Mouse (Mus musculus): ENCODE measurements around the gene Banf2. TPM values are rescaled to one million over a fixed set of nuclear protein-coding genes. Genes with fewer than 3 reads are reported as not detected.

The Banf2 gene
- polyA plus RNA-seq, 1 experiment from 2014 or later = not detected

DNA sequence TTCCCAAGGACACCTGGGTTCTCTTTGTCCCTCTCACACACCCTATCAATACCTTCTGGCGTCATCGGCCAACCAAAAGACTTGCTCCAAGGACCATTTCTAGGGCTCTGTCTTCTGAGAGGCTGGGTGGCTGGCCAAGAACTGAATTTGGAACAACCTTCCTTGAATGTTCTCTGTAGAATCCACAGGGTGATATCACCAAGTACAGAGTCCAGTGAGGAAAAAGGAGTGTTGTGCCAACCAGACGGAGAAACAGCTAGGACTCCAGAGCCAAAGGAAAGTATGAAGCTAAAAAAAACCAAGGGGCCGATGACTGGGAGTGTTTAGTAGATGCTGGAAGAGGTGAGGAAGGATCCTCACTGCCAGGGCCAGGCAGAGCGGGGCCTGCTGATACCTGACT lies 74.5 kb downstream of the Banf2 start:
- H3K36me3 ChIP-seq = no peaks in the 10 kb centered on the region
- no peaks in the 10 kb centered on the region for H3K9me3 ChIP-seq (replicated peaks)
- no peak overlapping the region for H3K4me2 ChIP-seq
- H3K27me3 ChIP-seq = peaks cover 3% of the 10 kb centered on the region; the same call in 1 of the 2 replicates
- ATAC-seq (replicated peaks; ENCODE audit: insufficient number of reproducible peaks, insufficient read depth, low FRiP score, low read depth) = no peak
- WGBS = 54% methylated on average over 5 of the region's 5 CpGs
- H3K4me1 ChIP-seq (replicated peaks) = peaks cover 19% of the 10 kb centered on the region
- no peak overlapping the region for H3K9ac ChIP-seq
- peak overlapping the region; percentile 28; the same call in 1 of the 2 replicates for H3K27ac ChIP-seq
- H3K4me3 ChIP-seq = no peak overlapping the region

DNA sequence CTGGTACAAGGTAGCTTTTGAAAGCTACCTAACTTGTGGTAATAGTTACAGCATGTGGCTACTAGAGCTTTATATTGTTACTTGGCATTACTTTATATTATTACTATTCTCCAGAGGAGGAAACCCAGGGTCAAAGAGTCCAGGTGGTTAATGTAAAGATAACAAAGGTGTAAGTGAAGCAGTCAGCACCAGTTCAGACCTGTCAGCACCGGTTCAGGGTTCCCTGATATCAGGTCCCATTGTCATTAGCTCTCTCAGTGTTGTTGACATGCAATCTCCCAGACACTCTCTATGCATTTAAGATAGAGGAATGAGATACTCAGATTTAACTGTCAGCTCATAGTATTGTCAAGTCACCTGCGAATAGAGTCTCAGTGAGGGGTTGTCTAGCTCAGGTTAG lies 75.0 kb downstream of the Banf2 start:
- ATAC-seq (replicated peaks; ENCODE audit: insufficient number of reproducible peaks, insufficient read depth, low FRiP score, low read depth) = no peak; the same call in 1 of the 2 replicates
- H3K9me3 ChIP-seq (replicated peaks) = no peaks in the 10 kb centered on the region
- WGBS = 37% methylated on average over 2 of the region's 2 CpGs
- H3K4me3 ChIP-seq = no peak overlapping the region
- no peak overlapping the region for H3K9ac ChIP-seq
- no peaks in the 10 kb centered on the region for H3K36me3 ChIP-seq
- no peak overlapping the region for H3K4me2 ChIP-seq
- H3K27ac ChIP-seq = peak overlapping the region; percentile 28; the same call in 1 of the 2 replicates
- peaks cover 3% of the 10 kb centered on the region; the same call in 1 of the 2 replicates for H3K27me3 ChIP-seq
- peaks cover 22% of the 10 kb centered on the region for H3K4me1 ChIP-seq (replicated peaks)

DNA sequence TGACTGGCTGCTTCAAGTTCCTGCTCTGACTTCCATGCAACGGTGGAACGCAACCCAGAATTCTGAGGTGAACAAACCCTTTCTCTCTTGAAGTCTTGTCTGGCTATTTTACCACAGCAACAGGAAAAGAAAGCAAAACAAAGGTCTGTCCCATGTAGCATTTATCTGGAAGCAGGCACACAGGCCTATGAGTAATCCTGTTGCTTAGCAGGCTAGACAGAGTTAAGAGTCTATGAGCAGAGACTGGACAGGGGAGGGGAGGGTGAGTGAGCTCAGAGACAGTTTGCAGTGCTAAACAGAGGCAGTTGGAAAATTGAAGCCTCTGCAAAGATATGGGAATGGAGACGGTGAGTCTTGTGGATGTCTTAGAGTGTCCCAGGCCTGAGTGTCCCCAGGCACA lies 75.5 kb downstream of the Banf2 start:
- H3K9me3 ChIP-seq (replicated peaks) = no peaks in the 10 kb centered on the region
- H3K4me3 ChIP-seq = no peak overlapping the region
- no peak overlapping the region for H3K9ac ChIP-seq
- H3K27ac ChIP-seq = 0 out of 2 replicates have a peak overlapping the region, but pooled peaks have one; percentile 5
- ATAC-seq (replicated peaks; ENCODE audit: insufficient number of reproducible peaks, insufficient read depth, low FRiP score, low read depth) = no peak
- WGBS = 56% methylated on average over 3 of the region's 3 CpGs
- no peak overlapping the region for H3K4me2 ChIP-seq
- no peaks in the 10 kb centered on the region for H3K36me3 ChIP-seq
- peaks cover 3% of the 10 kb centered on the region; the same call in 1 of the 2 replicates for H3K27me3 ChIP-seq
- H3K4me1 ChIP-seq (replicated peaks) = peaks cover 22% of the 10 kb centered on the region

DNA sequence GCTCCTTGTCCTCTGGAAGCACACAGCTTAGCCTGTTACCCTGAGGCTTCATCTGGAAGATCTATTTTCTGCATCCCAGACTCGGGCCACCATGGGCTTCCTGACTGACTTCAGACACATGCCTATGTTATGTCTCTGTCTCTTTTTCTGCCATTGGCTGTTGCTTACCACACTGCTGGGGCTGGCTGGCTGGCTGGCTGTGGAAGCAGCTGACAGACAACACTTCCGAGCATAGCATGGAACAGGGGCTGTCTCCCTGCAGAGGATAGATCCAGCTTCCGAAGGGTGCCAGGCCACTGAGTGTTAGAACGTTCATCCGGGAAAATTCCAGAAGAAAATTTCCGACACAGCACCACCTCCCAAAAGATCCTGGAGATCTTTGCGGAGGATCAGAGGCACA lies 79.1 kb downstream of the Banf2 start:
- Histone ChIP-seq H3K27ac (no peak overlapping the region), H3K4me1 (replicated peaks) (peaks cover 22% of the 10 kb centered on the region), H3K27me3 (no peaks in the 10 kb centered on the region), H3K9ac (no peak overlapping the region), H3K36me3 (no peaks in the 10 kb centered on the region), H3K4me2 (no peak overlapping the region), H3K9me3 (replicated peaks) (no peaks in the 10 kb centered on the region), H3K4me3 (no peak overlapping the region)
- no peak for ATAC-seq (replicated peaks; ENCODE audit: insufficient number of reproducible peaks, insufficient read depth, low FRiP score, low read depth)
- WGBS = 59% methylated on average over 7 of the region's 7 CpGs

DNA sequence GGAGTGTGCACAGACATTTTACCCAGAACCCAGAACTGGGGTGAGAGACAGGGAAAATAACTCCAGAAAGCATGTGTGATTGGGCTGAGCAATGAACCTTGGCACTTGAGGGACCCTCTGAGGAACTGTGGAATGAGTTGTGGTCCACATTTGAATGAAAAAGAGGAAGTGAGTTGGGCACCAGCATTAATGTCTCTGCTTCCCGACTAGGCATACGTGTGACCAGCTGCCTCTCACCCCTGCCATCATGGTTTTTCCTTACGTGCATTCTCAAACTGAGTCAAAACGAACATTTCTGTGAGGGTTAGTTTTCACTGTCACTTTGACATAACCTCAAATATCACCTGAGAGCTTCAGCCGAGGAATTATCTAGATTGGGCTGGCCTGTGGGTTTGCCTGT lies 79.8 kb downstream of the Banf2 start:
- Histone ChIP-seq H3K4me2 (no peak overlapping the region), H3K27ac (no peak overlapping the region), H3K27me3 (no peaks in the 10 kb centered on the region), H3K36me3 (no peaks in the 10 kb centered on the region), H3K9ac (no peak overlapping the region), H3K4me3 (no peak overlapping the region), H3K9me3 (replicated peaks) (no peaks in the 10 kb centered on the region), H3K4me1 (replicated peaks) (peaks cover 16% of the 10 kb centered on the region; the same call in 1 of the 2 replicates)
- no peak for ATAC-seq (replicated peaks; ENCODE audit: insufficient number of reproducible peaks, insufficient read depth, low FRiP score, low read depth)
- 71% methylated on average over 5 of the region's 5 CpGs for WGBS

DNA sequence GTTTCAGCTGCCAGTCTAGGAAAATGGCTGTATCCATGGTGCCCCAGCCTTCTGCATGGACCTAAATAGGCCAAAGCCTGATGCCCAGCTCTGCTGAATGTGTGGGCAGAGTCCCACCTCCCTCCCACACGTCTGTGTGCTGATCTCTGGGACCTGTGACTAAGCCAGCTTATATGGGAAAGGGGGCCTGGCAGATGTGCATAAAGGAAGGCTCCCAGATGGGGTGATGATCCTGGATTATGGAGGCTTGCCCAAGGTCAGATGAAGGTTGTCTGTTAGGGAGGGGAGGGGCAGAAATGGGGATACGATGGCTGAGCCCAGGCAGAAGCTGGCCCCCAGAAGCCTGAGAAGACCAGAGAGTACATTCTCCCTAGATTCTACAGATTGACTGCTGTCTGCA lies 85.2 kb downstream of the Banf2 start:
- WGBS = 70% methylated on average over 2 of the region's 2 CpGs
- Histone ChIP-seq H3K27me3 (no peaks in the 10 kb centered on the region), H3K27ac (no peak overlapping the region), H3K36me3 (no peaks in the 10 kb centered on the region), H3K4me1 (replicated peaks) (peaks cover 8% of the 10 kb centered on the region), H3K9me3 (replicated peaks) (no peaks in the 10 kb centered on the region), H3K4me2 (no peak overlapping the region), H3K9ac (no peak overlapping the region), H3K4me3 (no peak overlapping the region)
- ATAC-seq (replicated peaks; ENCODE audit: insufficient number of reproducible peaks, insufficient read depth, low FRiP score, low read depth) = no peak

DNA sequence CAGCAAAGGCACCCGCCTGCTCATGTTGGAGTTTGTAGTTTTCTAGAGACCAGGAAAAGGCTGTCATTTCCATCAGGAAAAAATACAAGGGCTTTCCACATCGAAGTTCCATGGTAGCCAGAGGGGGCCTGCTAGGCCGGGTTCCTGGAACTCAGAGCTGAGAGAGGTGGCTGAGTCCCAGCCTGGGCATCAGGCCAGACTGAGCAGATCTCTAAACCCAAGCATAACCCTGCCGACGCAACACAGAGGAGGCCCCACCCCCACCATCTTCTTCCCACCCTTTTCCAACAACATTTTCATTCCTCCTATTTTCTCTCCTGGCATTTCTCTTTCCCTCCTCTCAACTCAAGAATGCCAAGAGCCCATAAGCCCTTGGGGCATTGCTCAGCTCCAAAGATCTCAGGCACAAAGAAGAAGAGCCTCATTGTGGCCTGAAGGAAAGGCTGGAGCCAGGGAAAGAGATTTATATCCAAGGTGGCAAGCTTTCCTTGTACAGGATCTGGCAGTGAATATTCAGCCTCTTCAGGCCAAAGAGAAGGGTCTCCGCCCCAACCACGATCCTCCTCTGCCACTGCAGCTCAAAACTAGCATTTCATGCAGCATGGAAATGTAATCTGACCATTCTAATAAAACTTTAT lies 87.4 kb downstream of the Banf2 start:
- no peak overlapping the region for H3K9ac ChIP-seq
- no peaks in the 10 kb centered on the region for H3K27me3 ChIP-seq
- no peaks in the 10 kb centered on the region for H3K9me3 ChIP-seq (replicated peaks)
- 50% methylated on average over 7 of the region's 7 CpGs for WGBS
- no peak overlapping the region for H3K4me3 ChIP-seq
- H3K27ac ChIP-seq = peak overlapping the region; percentile 38; the same call in 1 of the 2 replicates
- H3K4me1 ChIP-seq (replicated peaks) = peaks cover 16% of the 10 kb centered on the region
- H3K4me2 ChIP-seq = no peak overlapping the region
- no peak for ATAC-seq (replicated peaks; ENCODE audit: insufficient number of reproducible peaks, insufficient read depth, low FRiP score, low read depth)
- no peaks in the 10 kb centered on the region for H3K36me3 ChIP-seq

DNA sequence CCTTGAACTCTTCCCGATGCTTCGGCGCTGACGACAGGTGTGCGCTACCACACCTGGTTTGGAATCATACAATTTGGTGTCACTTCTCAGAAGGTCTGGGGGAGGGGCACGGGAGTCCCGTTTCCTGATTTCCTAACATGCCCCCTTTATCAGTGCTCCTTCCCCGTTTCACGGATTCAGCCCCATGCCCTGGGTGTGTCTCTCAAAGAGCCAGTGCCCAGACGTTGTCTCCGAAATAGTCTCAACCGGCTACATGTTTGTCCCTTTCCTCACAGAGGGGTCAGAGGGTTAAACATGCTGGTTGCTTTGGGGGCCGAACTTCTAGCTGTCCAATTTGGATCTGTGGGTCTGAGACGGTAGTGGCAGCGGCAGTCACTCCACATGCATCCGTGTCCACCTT lies 89.2 kb downstream of the Banf2 start:
- ATAC-seq (replicated peaks; ENCODE audit: insufficient number of reproducible peaks, insufficient read depth, low FRiP score, low read depth) = no peak
- no peak overlapping the region for H3K9ac ChIP-seq
- H3K36me3 ChIP-seq = no peaks in the 10 kb centered on the region
- no peaks in the 10 kb centered on the region for H3K27me3 ChIP-seq
- H3K4me2 ChIP-seq = no peak overlapping the region
- H3K4me1 ChIP-seq (replicated peaks) = peaks cover 16% of the 10 kb centered on the region
- H3K27ac ChIP-seq = no peak overlapping the region
- no peaks in the 10 kb centered on the region for H3K9me3 ChIP-seq (replicated peaks)
- no peak overlapping the region for H3K4me3 ChIP-seq
- 86% methylated on average over 16 of the region's 16 CpGs for WGBS

Other genes starting within 250 kb of the Banf2 start
- gene Bfsp1, start 169.9 kb upstream of the Banf2 start, polyA plus RNA-seq (2015; fragmentation: Nextera tagmentation; extraction: Ambion mirVana) = 1.5 and 1.8 TPM in 2 replicates
- 779 and 868 TPM in 2 replicates for gene Dstn, start 117.7 kb upstream of the Banf2 start, polyA plus RNA-seq (2015; fragmentation: Nextera tagmentation; extraction: Ambion mirVana)
- 59.2 and 70.7 TPM in 2 replicates for gene Rrbp1, start 21.8 kb upstream of the Banf2 start, polyA plus RNA-seq (2015; fragmentation: Nextera tagmentation; extraction: Ambion mirVana)
- gene Mgme1, start 237.6 kb downstream of the Banf2 start, polyA plus RNA-seq (2015; fragmentation: Nextera tagmentation; extraction: Ambion mirVana) = 22.0 TPM in 2 replicates
- gene Snx5, start 237.8 kb downstream of the Banf2 start, polyA plus RNA-seq (2015; fragmentation: Nextera tagmentation; extraction: Ambion mirVana) = 78.9 and 87.9 TPM in 2 replicates

All from heart, embryonic 15.5 days (tissue).